Mouse (Mus musculus) lung, postnatal 0 days (tissue): ENCODE results near the gene Tnr.

Experiments used
- CTCF ChIP-seq: IDR thresholded peaks from 2 replicates; pipeline ENCODE4 v1.5.1; 2016; ENCODE audit warnings: antibody characterized with exemption, mild to moderate bottlenecking
- EP300 ChIP-seq: IDR thresholded peaks from 2 replicates; pipeline ENCODE4 v1.6.1; 2016; ENCODE audit warnings: antibody characterized with exemption, mild to moderate bottlenecking, control low read depth

GRCm38 (mm10) chr1:159764897-159765296 lies 241.3 kb downstream of the Tnr start:
- TF ChIP-seq CTCF: no peak
- TF ChIP-seq EP300: no peak
